Mouse (Mus musculus): ENCODE data around the gene Dapk2.

GRCm38 (mm10) chr9:66173316-66173855 is 15.4 kb downstream of the Dapk2 start:
- TF ChIP-seq MAX (IDR thresholded peaks at IDR 0.05) (no peak), CTCF (IDR thresholded peaks at IDR 0.05; ENCODE audit: control insufficient read depth, insufficient read depth, insufficient read length) (no peak)

Data from C2C12 (cell line).